Mouse (Mus musculus): ENCODE results near the gene Muc3. TPM values are rescaled to one million over a fixed set of nuclear protein-coding genes. Genes with fewer than 3 reads are reported as not detected.
A peak's percentile ranks its signal among the peaks of the same experiment; 100 is the strongest.

The Muc3 gene
- polyA plus RNA-seq, 1 experiment, result not detected

DNA sequence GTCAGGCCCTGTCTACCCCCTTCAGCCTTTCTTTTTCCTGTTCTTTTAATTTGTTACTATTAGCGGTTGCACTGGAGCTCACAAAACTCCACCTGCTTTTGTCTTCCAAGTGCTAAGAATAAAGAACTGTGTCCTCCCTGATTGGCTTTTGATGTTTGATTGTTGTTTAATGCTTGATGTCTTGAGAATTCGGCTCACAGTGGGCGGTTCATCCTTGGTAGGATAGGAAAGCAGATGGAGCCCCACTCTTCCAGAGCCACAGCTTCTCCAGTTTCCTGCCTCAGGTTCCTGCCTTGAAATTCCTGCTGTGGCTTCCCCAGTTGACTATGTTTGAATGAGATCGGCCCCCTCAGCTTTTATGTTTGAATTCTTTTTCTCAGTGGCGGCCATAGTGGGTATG, 4.2 kb upstream of the Muc3 start:
- Histone ChIP-seq H3K36me3 (ENCODE audit: control insufficient read depth, insufficient read depth, low read length) (no peaks in the 10 kb centered on the region), H3K27me3 (replicated peaks; ENCODE audit: control insufficient read depth, insufficient read depth, low read length) (no peaks in the 10 kb centered on the region), H3K27ac (ENCODE audit: insufficient read depth, low read depth, low read length) (no peak overlapping the region), H3K4me1 (ENCODE audit: control insufficient read depth, insufficient read depth, low read length) (no peaks in the 10 kb centered on the region), H3K4me3 (ENCODE audit: insufficient read depth, low read depth, low read length) (no peak overlapping the region)
- 89% methylated on average over 5 of the region's 5 CpGs for WGBS
- no peak for TF ChIP-seq POLR2A (IDR thresholded peaks at IDR 0.05; ENCODE audit: low read depth, low read length)
- no peak for TF ChIP-seq CTCF (conservative IDR thresholded peaks at IDR 0.05; ENCODE audit: insufficient read depth, insufficient read length, low read depth, low read length)
- no peak for DNase-seq

DNA sequence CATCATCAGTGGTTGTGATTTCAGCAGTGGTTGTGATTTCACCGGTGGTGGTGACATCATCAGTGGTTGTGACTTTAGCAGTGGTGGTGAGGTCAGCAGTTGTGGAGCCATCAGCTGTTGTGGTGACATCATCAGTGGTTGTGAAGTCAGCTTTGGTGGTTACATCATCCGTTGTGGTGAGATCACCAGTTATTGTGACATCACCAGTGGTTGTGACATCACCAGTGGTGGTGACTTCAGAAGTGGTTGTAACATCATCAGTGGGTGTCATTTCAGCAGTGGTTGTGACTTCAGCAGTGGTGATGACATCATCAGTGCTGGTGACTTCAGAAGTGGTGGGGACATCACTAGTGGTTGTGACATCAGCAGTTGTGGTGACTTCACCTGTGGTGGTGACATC, 3.5 kb upstream of the Muc3 start:
- Histone ChIP-seq H3K27me3 (replicated peaks; ENCODE audit: control insufficient read depth, insufficient read depth, low read length) (no peaks in the 10 kb centered on the region), H3K27ac (ENCODE audit: insufficient read depth, low read depth, low read length) (no peak overlapping the region), H3K4me3 (ENCODE audit: insufficient read depth, low read depth, low read length) (no peak overlapping the region), H3K4me1 (ENCODE audit: control insufficient read depth, insufficient read depth, low read length) (no peaks in the 10 kb centered on the region), H3K36me3 (ENCODE audit: control insufficient read depth, insufficient read depth, low read length) (no peaks in the 10 kb centered on the region)
- TF ChIP-seq POLR2A (IDR thresholded peaks at IDR 0.05; ENCODE audit: low read depth, low read length), result no peak
- no peak for TF ChIP-seq CTCF (conservative IDR thresholded peaks at IDR 0.05; ENCODE audit: insufficient read depth, insufficient read length, low read depth, low read length)
- DNase-seq, result no peak
- 57% methylated on average over 2 of the region's 2 CpGs for WGBS

DNA sequence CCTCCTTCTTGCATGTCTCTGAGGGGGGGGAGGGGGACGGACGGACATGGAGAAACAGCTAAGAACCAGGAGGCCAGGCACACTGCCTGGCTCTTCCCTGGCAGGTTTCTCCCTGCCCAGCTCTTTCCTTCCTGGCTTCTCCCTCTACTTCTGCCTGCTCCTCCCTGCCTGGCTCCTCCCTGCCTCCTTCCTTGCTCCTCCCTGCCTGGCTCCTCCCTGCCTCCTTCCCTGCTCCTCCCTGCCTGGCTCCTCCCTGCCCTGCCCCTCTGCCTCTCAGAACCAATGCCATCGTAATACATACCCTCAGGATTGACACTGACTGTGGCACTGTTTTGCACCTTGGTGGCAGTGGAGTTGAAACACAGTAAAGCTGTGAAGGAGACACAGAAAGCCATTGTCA, 8.3 kb downstream of the Muc3 start:
- H3K4me3 ChIP-seq (ENCODE audit: insufficient read depth, low read depth, low read length), result no peak overlapping the region
- no peaks in the 10 kb centered on the region for H3K36me3 ChIP-seq (ENCODE audit: control insufficient read depth, insufficient read depth, low read length)
- TF ChIP-seq POLR2A (IDR thresholded peaks at IDR 0.05; ENCODE audit: low read depth, low read length), result no peak
- H3K27ac ChIP-seq (ENCODE audit: insufficient read depth, low read depth, low read length), result no peak overlapping the region
- H3K27me3 ChIP-seq (replicated peaks; ENCODE audit: control insufficient read depth, insufficient read depth, low read length), result no peaks in the 10 kb centered on the region
- WGBS, result 23% methylated on average over 3 of the region's 3 CpGs
- H3K4me1 ChIP-seq (ENCODE audit: control insufficient read depth, insufficient read depth, low read length), result no peaks in the 10 kb centered on the region
- no peak for DNase-seq

DNA sequence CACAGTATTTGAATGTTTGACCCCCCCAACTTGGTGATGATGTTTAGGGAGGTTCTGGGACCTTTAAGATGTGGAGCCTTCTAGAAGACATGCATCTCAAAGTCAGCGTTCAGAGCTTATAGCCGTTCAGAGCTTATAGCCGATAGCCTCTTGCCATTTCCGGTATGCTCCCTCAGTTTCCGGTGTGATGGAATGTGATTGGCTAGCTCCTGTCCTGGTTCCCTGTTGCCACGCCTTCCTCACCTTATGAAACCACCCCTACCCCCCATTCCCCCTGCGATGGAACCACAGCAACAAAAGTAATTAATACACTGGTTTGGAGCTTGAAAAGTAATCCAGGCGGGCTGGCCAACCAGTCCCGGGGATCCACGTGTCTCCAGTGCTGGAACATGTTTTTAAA, 10.1 kb downstream of the Muc3 start:
- no peak for TF ChIP-seq POLR2A (IDR thresholded peaks at IDR 0.05; ENCODE audit: low read depth, low read length)
- no peak for TF ChIP-seq CTCF (conservative IDR thresholded peaks at IDR 0.05; ENCODE audit: insufficient read depth, insufficient read length, low read depth, low read length)
- no peak overlapping the region for H3K4me3 ChIP-seq (ENCODE audit: insufficient read depth, low read depth, low read length)
- no peaks in the 10 kb centered on the region for H3K4me1 ChIP-seq (ENCODE audit: control insufficient read depth, insufficient read depth, low read length)
- DNase-seq, result no peak
- WGBS, result 81% methylated on average over 10 of the region's 10 CpGs
- no peaks in the 10 kb centered on the region for H3K27me3 ChIP-seq (replicated peaks; ENCODE audit: control insufficient read depth, insufficient read depth, low read length)
- no peak overlapping the region for H3K27ac ChIP-seq (ENCODE audit: insufficient read depth, low read depth, low read length)
- H3K36me3 ChIP-seq (ENCODE audit: control insufficient read depth, insufficient read depth, low read length), result no peaks in the 10 kb centered on the region

DNA sequence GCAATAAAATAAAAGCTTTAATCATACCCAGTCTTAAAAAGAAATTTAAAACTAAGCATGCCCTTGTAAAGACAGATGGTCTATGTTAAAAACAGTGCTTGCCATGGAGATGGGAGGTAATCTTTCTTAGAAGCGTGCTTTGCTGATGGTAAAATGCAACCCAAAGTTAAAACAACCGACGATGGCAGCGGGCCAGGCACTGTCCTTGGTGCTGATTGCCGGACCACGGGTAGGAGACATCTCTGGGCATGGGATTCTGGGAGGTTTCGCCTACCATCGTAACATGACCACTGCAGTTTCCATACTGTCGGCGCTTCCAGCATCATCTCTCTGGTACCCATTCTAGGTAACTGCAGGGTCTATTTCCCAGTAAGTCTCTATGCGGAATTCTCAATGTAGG, 14.2 kb downstream of the Muc3 start:
- TF ChIP-seq POLR2A (IDR thresholded peaks at IDR 0.05; ENCODE audit: low read depth, low read length), result no peak
- no peak for TF ChIP-seq CTCF (conservative IDR thresholded peaks at IDR 0.05; ENCODE audit: insufficient read depth, insufficient read length, low read depth, low read length)
- DNase-seq, result peak; percentile 27
- 23% methylated on average over 11 of the region's 11 CpGs for WGBS

DNA sequence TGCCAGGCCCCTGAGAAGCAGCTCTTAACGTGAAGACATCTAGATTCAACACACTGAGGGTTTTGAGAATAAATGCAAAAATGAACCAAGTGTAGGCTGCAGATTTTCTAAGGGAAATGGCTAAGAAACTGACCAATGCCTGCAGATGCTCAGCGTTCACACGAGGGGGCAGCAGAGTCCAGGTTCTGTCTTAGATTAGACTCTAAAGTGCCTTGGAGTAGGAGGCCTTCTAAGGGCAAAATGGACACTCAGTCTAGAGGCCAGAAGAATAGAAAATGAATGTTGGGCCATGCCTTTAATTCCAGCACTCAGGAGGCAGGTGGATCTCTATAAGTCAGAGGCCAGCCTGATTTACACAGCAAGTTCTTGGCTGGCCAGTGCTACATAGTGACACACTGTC, 17.6 kb downstream of the Muc3 start:
- peak; percentile 54 for DNase-seq
- no peaks in the 10 kb centered on the region for H3K27me3 ChIP-seq (replicated peaks; ENCODE audit: control insufficient read depth, insufficient read depth, low read length)
- 4% methylated on average over 3 of the region's 3 CpGs for WGBS
- no peak overlapping the region for H3K27ac ChIP-seq (ENCODE audit: insufficient read depth, low read depth, low read length)
- H3K4me1 ChIP-seq (ENCODE audit: control insufficient read depth, insufficient read depth, low read length), result peaks cover 4% of the 10 kb centered on the region; the same call in 1 of the 2 replicates
- TF ChIP-seq POLR2A (IDR thresholded peaks at IDR 0.05; ENCODE audit: low read depth, low read length) (no peak), CTCF (conservative IDR thresholded peaks at IDR 0.05; ENCODE audit: insufficient read depth, insufficient read length, low read depth, low read length) (peak; percentile 95)
- no peak overlapping the region for H3K4me3 ChIP-seq (ENCODE audit: insufficient read depth, low read depth, low read length)
- no peaks in the 10 kb centered on the region for H3K36me3 ChIP-seq (ENCODE audit: control insufficient read depth, insufficient read depth, low read length)

More for the DNA sequence above, 14.2 kb downstream of the Muc3 start:
- Histone ChIP-seq H3K36me3 (ENCODE audit: control insufficient read depth, insufficient read depth, low read length) (no peaks in the 10 kb centered on the region), H3K27ac (ENCODE audit: insufficient read depth, low read depth, low read length) (no peak overlapping the region), H3K27me3 (replicated peaks; ENCODE audit: control insufficient read depth, insufficient read depth, low read length) (no peaks in the 10 kb centered on the region), H3K4me1 (ENCODE audit: control insufficient read depth, insufficient read depth, low read length) (no peaks in the 10 kb centered on the region), H3K4me3 (ENCODE audit: insufficient read depth, low read depth, low read length) (no peak overlapping the region)

DNA sequence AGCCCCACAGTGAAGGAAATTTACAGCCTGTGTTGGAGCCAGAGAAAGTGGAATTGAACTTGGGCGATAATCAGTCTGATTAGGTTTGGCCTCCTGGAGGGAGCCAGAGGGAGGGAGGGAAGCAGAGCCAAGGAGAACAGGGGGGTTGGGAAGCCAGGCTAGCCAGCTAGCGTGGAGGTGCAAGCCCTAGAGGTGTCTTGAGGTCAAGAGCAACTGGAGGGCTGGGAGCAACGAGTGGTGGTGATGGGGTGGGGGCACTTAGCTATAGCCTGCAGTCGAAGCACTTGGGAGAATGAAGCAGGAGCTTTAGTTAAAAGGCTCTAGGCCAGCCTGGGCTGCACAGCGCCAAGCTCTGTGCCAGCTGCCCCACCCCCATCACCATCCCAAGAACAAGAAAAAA, 19.8 kb downstream of the Muc3 start:
- H3K4me1 ChIP-seq (ENCODE audit: control insufficient read depth, insufficient read depth, low read length), result peaks cover 4% of the 10 kb centered on the region; the same call in 1 of the 2 replicates
- DNase-seq, result peak; percentile 50
- no peaks in the 10 kb centered on the region for H3K36me3 ChIP-seq (ENCODE audit: control insufficient read depth, insufficient read depth, low read length)
- H3K4me3 ChIP-seq (ENCODE audit: insufficient read depth, low read depth, low read length), result no peak overlapping the region
- no peaks in the 10 kb centered on the region for H3K27me3 ChIP-seq (replicated peaks; ENCODE audit: control insufficient read depth, insufficient read depth, low read length)
- 33% methylated on average over 5 of the region's 5 CpGs for WGBS
- TF ChIP-seq CTCF (conservative IDR thresholded peaks at IDR 0.05; ENCODE audit: insufficient read depth, insufficient read length, low read depth, low read length) (no peak), POLR2A (IDR thresholded peaks at IDR 0.05; ENCODE audit: low read depth, low read length) (no peak)
- peak overlapping the region; percentile 56; the same call in 1 of the 2 replicates for H3K27ac ChIP-seq (ENCODE audit: insufficient read depth, low read depth, low read length)

DNA sequence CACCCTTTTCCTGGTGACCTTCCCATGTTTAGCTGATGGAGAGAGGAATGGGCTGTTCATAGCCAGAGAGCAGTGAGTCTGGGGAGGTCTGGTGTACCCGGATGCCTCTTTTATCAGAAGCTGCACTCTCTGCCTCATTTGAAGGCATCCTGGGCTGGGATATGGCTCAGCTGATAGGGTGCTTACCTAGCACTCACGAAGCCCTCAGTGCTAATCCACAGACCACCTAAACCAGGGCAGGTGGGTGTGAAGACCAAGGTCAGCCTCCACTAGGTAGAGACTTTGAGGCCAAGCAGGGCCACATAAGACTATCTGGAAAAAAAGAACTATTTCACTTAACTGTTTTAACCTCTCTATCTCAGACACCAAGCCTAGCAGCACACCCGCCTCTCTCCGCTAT, 25.6 kb downstream of the Muc3 start:
- DNase-seq, result no peak
- no peaks in the 10 kb centered on the region for H3K36me3 ChIP-seq (ENCODE audit: control insufficient read depth, insufficient read depth, low read length)
- H3K4me3 ChIP-seq (ENCODE audit: insufficient read depth, low read depth, low read length), result no peak overlapping the region
- no peak overlapping the region for H3K27ac ChIP-seq (ENCODE audit: insufficient read depth, low read depth, low read length)
- no peaks in the 10 kb centered on the region for H3K27me3 ChIP-seq (replicated peaks; ENCODE audit: control insufficient read depth, insufficient read depth, low read length)
- WGBS, result 92% methylated on average over 4 of the region's 4 CpGs
- no peaks in the 10 kb centered on the region for H3K4me1 ChIP-seq (ENCODE audit: control insufficient read depth, insufficient read depth, low read length)
- TF ChIP-seq CTCF (conservative IDR thresholded peaks at IDR 0.05; ENCODE audit: insufficient read depth, insufficient read length, low read depth, low read length) (no peak), POLR2A (IDR thresholded peaks at IDR 0.05; ENCODE audit: low read depth, low read length) (no peak)
